Mouse (Mus musculus) frontal cortex, adult 2 months (tissue): ENCODE measurements around the gene Irf6. TPM values are rescaled to one million over a fixed set of nuclear protein-coding genes. Genes with fewer than 3 reads are reported as not detected.

Experiments used
- DNase-seq, 2 experiments: peaks; one replicate each; pipeline ENCODE4 v3.0.0; 2022; ENCODE audit warnings: low spot score in 1 of 2; ENCODE audit errors: extremely low spot score in 1 of 2
- polyA plus RNA-seq: library from polyadenylated mRNA; depleted of rRNA; stranded (reverse); fragments of >200 nt; gene quantifications from 2 replicates; pipeline ENCODE4 v1.2.3, GENCODE M21; 2012

Gene Irf6
- polyA plus RNA-seq, 1 experiment = 0.84 TPM

- no peak for DNase-seq
Measured at GRCm38 (mm10) chr1:193153561-193153960, 650 bp downstream of the Irf6 start.

- no peak for DNase-seq
Measured at GRCm38 (mm10) chr1:193156316-193157110, 3.6 kb downstream of the Irf6 start.

- no peak for DNase-seq
Measured at GRCm38 (mm10) chr1:193157111-193157492, 4.2 kb downstream of the Irf6 start.

GRCm38 (mm10) chr1:193159163-193159562, 6.3 kb downstream of the Irf6 start:
- no peak for DNase-seq

DNA sequence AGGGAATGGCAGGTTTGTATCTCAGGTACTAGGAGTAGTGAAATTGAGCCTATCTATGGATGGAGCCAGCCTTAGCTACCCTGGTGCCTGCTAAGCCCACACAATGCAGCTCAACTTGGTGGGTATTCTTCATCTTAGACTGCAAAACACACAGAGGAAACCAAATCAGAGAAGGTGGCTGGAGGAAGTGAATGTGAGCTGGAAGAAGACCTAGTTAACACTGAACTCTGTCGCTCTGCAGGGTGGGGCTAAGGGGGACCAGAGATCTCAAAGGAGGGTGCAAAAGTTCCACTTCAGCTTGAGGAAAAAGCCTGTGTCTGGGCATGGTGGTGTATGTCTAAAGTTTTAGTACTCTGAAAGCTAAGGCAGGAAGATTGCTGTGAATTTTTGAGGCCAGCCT, 6.7 kb downstream of the Irf6 start:
- no peak for DNase-seq

- DNase-seq = peak in 1 of 2 experiments; percentile 7
Measured at GRCm38 (mm10) chr1:193160317-193161032, 7.6 kb downstream of the Irf6 start.

DNA sequence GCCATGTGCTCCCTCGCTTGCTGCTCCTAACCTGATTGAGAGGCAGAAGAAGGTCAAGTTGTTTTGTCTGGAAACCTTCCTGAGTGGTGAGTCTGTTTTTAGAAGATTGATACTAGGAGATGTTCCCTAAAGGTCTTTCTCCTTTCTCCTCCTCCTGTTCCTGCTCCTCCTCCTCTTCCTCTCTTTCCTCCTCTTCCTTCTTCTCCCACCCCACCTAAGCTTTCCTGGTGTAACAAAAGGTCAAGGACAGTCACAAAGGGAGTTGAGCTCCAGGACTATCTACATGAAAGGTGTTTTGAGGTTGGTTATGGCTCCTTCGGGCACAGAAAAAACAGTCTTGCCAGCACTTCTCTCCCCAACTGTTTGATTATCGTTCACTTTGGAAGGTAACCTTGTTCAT, 14.8 kb downstream of the Irf6 start, which contains the start of gene A130010J15Rik:
Gene A130010J15Rik, plus strand, starts transcription at position 301 of the 400 bp plus-strand sequence.
- DNase-seq = no peak

- DNase-seq = no peak
Measured at GRCm38 (mm10) chr1:193169228-193169627, 16.3 kb downstream of the Irf6 start.

- DNase-seq = peak in 1 of 2 experiments; percentile 35
Measured at GRCm38 (mm10) chr1:193169856-193170255, 16.9 kb downstream of the Irf6 start.

DNA sequence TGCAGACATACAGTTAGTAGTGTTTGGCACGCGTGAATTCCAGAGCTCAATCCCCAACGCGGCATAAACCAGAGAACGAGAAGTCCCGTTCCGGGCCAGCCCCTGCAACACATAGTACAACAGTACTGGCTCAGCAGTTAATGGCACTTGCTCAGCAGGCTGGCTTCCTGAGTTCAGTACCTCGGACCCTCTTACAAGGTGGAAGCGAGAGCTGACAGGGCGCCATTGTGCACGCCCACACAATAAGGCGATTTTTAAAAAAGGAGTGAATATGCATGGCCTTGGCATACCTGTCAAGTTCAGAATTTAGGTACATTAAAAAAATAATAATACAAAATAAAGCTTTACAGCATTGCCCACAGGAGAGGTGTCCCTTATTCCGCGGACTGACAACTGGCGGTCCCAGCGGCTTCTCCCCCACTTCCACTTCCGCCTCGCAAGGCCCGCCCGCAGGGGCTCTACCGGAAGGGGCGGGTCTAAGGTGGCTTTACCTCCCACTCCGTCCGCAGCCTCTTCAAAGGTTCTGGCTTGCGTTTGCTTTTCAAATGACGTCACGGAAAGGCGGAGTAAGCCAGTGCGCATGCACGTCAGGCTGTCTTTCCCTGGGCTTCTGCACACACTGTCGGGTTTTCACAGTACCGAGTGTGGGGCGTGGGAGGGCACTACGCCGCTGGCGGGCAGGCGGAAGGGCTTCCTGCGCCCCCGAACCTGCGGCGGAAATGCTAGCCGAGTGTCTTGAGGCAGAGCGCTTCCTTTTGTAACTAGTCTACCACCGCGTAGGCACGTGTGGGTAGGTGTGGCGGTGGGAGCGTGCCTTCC, 20.3 kb downstream of the Irf6 start:
- DNase-seq = peak; percentile 96 to 98

DNA sequence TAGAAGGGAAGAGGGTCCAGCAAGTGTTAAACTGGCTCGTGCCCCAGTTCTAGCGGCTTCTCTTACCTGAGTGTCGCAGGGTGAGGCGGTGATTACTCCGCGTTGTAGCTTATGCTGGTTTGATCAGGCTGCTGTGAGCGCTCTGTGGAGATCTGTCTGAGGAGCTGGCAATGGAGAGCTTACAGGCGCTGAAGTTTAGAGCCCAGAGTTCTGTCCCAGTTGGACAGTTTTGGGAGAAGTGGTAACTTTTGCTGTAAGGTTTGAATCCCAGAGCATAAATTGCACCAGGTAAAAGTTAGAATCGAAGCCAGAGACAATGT, 20.9 kb downstream of the Irf6 start:
- no peak for DNase-seq

DNA sequence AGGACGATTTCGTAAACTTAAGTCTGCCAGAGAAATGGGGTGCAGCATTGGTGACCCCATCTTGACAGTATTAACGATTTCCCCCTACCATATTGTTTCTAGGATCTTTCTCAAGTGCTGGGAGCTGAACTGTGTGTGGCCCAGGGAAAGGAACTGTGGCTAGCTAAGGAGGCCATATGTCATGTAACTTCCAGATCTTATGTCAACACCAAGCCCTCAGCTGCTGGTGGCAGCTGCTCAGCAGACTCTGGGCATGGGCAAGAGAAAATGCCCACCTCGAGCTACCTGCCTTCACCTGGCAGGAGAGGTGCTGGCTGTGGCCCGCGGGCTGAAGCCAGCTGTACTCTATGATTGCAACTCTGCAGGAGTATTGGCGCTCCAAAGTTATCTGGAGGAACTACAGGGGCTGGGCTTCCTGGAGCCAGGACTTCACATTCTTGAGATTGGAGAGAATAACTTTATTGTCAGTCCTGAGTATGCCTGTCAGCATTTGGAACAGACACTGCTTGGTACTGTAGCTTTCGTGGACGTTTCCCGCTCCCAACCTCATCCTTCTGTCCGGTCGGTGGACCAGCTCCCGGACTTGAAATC, 21.3 kb downstream of the Irf6 start:
- DNase-seq = no peak

DNA sequence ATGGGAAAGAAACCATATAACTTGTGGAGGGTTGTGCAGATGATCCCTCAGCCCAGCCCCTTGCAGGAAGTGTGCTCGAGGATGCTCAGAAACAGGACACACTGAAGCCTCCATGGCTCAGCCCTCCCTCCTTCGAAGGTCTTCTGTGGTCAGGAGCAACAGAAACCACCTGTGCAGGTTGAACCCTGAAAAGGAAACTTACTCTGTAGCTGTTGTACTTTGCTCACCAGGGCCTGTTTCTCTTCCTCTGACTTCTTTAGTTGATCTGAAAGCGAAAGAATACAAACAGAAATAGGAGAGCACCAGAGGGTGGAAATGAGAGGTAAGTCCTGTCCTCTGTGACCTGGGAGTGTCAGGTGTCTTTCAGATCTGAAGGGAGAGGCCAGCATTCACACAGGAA, 28.2 kb downstream of the Irf6 start:
- no peak for DNase-seq

GRCm38 (mm10) chr1:193188257-193188656, 35.3 kb downstream of the Irf6 start:
- no peak for DNase-seq

DNA sequence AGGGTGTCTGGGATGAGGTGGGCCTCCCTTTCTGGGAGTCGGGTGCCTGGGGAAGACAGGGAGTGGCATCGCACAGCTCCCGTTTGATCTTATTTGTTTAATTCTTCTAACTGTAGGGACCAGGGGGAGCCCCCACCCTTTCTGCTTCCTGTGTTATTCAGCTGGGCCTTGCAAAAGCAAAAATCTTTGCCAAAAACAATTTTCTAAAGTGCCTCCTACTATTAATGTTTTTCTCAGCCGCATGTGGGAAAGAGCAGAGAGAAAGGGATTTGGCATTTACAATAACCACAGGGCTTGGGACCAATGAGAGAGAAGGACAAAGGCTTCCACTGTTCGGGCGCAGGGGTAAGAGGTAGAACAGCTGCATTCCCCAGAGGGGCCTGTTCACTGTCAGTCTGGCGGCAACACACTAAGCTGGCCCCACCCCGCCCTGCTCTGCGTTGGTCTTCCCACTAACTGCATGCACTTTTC, 36.3 kb downstream of the Irf6 start:
- peak in 1 of 2 experiments; percentile 15 for DNase-seq

- DNase-seq = no peak
Measured at GRCm38 (mm10) chr1:193189771-193190170, 36.9 kb downstream of the Irf6 start.

DNA sequence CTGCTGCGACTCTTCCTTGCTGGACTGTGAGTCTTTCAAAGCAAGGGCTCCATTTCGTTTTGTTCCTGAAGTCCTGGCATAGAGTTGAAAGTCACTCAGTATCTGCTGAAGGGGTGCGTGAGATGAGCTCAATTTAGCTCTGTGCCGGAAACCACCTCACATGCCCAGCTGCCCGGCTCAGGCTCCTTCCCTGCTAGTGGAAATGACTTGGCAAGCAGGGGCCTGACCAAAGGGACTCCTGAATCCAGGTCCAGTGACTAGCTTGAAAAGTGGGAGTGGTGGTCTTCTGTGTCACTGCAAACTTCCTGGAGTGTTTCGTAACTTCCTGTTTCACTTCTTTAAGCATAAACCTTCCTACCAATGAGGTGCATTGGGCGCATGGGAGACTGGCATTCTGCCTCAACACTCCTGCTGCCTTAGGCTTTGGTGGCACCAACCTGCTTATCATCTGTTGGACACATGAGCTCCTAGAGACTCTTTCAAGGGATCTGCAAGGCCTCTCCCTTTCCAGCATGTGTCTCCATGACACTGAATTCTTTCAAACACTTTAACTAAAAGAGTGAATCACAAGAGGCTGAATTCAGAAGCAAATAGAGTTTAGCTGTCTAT, 38.9 kb downstream of the Irf6 start:
- DNase-seq = no peak

- DNase-seq = no peak
Measured at GRCm38 (mm10) chr1:193194416-193195140, 41.7 kb downstream of the Irf6 start.

- DNase-seq = no peak
Measured at GRCm38 (mm10) chr1:193195169-193195810, 42.4 kb downstream of the Irf6 start.
